Mouse (Mus musculus) spleen, postnatal 36 days (tissue): ENCODE results near the gene Gm27029.
"Not testable (repeated sequence)": the region's sequence is repeated elsewhere in the genome, so short reads cannot be mapped to it uniquely, and the experiment has no call there.

Experiments used
- DNase-seq, 2 experiments: peaks; one replicate each; pipeline ENCODE4 v3.0.0; 2022; ENCODE audit warnings: low spot score in 2 of 2, mixed read lengths in 1 of 2

The Gm27029 gene

DNA sequence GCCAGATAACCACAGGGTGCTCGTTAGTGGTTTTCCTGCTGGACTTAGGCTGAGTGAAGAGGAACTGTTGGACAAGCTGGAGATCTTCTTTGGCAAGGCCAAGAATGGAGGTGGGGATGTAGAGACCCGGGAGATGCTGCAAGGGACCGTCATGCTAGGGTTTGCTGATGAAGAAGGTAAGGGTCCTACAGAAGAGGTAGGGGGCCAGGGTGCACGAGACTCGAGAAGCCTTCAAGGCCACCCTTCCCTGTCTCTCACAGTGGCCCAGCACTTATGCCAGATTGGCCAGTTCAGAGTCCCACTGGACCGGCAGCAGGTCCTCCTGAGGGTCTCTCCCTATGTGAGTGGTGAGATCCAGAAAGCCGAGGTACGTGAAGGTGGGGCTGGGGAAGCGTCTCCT, 33.0 kb upstream of the Gm27029 start:
- DNase-seq: no peak

DNA sequence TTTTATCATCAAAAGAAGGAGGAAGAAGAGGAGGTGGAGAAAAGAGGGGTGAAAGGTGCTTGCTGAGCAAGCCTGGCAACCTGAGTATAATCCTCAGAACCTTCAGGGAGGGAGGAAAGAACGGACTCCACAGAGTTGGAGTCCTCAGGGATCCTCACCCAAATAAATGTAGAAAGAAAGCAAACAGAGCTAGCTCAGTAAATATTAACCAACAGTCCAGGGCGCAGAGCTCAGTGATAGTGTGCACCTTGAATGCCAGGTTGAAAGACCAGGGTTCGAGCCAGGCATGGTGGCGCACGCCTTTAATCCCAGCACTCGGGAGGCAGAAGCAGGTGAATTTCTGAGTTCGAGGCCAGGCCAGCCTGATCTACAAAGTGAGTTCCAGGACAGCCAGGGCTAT, 31.0 kb upstream of the Gm27029 start:
- no peak for DNase-seq

- DNase-seq: no peak
Measured at GRCm38 (mm10) chr11:101454702-101455101, 30.1 kb upstream of the Gm27029 start.

DNA sequence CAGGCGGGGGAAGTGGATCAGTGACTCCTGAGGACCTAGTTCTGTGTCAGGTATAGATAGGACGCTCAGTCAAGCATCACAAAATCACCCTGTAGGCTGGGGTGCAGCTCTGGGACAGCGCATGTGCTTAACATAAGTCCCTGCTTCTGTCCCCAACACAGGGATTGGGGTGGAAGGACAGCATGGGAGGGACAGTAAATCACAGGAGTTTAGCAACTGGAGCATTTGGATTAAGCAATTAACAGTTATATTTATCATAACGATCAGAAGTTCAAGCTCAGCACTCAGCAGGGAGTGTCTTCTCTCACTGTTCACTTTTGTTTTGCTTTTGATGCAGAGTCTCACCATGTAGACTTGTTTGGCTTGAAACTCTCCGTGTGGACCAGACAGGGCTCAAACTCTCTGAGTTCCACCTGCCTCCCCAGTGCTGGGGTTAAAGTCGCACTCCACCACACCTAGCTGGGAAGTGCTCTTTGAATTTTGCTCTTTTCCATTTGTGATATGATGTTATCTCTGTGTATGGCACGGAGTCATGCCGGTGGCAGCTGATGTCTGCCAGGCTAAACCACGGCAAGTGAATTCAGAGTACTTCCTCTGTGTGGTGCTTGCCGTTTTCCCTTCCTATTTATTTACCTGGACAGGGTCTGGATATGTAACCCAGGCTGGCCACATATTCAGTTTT, 27.6 kb upstream of the Gm27029 start:
- DNase-seq: no peak

DNA sequence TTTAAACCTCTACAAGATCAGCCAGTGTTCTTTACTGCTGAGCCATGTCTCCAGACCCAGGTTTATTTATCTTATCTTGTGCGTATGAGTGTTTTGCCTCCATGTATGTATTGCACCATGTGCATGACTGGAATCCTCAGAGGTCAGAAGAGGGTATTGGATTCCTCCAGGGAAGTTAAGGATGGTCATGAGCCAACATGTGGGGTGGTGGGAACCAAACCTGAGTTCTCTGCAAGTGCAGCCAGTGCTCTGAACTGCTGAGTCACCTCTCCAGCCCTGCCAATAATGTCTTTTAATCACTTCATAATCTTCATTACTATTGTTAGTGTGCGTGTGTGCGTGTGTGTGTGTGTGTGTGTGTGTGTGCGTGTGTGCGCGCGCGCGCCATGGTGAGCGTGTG, 26.9 kb upstream of the Gm27029 start:
- DNase-seq: no peak

DNA sequence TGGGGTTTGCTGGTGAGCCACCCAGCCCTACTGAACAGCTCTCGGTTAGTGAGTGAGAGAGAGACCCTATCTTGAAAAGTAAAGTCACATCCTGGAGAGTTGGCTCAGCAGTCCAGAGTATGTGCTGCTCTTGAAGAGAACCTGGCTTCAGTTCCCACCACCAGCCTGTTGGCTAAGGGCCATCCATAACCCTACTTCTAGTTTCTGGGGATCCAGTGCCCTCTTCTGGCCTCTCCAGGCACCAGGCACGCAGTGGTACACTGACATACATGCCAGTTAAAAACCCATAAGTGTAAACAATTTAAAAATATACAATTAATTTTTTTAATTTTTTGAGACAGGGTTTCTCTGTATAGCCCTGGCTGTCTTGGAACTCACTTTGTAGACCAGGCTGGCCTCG, 25.8 kb upstream of the Gm27029 start:
- peak in 1 of 2 experiments; percentile 37 for DNase-seq

- DNase-seq: not testable (repeated sequence)
Measured at GRCm38 (mm10) chr11:101449596-101449995, 25.0 kb upstream of the Gm27029 start.

GRCm38 (mm10) chr11:101448899-101449298, 24.3 kb upstream of the Gm27029 start:
- peak in 1 of 2 experiments; percentile 26 for DNase-seq

DNA sequence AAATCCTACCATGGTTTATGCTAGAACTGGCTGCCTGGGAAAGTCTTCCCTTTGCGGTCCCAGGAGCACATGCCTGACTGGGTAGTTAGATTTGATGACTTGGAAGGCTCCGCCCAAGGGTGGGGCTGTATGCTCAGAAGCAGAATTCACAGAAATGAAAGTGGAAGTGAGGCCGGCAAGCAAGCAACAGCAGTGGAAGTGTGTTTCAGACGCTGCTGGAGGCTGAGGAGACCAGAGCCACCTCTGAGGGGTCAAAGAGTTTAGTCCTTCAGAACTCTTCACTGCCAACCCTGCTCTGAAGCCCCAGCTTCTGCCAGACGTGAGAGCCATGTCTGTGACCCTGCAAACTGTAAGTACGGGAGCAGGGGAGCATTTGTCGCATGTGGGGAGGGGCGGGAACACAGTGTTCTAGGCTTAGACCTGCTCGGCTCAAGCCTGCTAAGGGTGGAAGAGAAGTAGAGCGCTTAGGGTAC, 23.7 kb upstream of the Gm27029 start, which contains the start of gene Ifi35:
Ifi35 (plus strand) TSS at position 134 of the 473 bp plus-strand sequence.
- peak; percentile 84 to 89 for DNase-seq

DNA sequence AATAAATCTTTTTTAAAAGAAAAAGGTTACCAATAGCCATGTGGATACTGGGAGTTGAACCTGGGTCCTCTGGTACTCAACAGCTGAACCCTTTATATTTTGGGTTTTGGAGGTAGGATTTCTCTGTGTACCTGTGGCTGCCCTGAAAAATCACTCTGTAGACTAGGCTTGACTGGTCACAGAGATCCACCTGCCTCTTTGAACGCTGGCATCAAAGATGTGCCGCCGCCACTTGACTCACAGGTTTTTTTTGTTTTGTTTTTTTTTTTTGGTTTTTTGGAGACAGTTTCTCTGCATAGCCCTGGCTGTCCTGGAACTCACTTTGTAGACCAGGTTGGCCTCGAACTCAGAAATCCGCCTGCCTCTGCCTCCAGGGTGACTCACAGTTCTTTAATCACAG, 23.2 kb upstream of the Gm27029 start:
- no peak for DNase-seq

GRCm38 (mm10) chr11:101446860-101447259, 22.3 kb upstream of the Gm27029 start:
- DNase-seq: not testable (repeated sequence)

DNA sequence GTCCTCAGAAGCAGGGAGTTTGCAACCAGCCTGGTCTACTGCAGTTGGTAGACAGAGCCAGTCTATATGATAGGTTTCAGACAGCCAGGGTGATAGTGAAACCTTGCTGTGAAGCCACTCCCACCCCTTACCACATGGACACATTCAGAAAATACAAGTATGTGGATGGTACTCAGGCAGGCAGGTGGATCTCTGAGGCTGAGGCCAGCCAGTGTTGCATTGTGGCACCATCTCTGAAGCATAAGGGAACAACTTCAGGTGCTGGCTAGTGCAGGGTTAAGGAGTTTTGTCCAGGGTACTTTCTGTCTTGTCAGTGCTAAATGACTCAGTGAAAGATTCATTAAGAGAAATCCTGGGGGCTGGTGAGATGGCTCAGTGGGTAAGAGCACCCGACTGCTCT, 21.7 kb upstream of the Gm27029 start:
- no peak for DNase-seq

DNA sequence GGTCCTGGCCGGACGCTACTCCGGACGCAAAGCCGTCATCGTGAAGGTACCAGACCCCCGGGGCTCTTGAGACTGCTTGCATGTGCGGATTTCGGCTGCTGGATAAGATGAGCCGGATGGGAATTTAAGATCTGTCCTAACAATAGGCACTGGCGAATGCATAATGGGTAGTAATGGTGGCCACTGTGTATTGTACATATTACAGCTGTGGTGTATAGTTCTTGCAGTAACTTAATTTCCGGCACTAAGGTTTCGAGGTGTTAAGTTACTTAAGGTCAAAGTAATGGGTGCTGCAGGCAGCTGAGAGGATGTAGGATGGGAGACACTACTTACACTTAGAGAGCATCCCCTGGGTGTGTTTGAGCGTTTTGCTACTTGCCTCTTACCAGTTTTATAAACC, 18.2 kb upstream of the Gm27029 start:
- no peak for DNase-seq

DNA sequence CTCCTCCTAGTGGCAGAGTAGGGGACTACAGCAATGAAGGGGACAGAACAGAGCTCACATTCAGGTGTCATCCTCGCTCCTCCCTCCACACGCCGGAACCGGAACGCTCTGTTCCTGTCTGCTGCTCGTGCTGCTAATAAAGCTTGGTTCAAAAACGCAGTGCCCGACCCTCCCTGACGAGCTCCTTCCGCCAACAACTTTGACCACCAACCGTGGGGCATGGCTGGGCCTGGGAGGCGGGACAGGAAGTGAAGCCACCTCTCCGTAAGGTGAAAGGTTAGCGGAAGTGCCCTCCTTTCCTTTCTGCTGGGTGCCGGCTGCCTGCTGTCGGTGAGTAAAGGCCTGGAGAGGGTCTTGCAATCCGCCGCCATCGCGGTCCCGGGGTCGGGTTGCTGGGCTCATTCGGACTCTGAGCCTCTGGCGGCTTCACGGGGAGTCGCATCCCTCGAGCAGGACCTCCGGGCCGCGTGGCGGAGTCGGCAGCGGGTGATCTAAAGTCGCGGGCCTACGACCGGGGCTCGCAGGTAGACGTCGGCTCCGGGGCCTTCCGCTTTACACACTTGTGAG, 17.6 kb upstream of the Gm27029 start, which contains the start of gene Rpl27:
Rpl27 (plus strand) TSS at position 172 of the 567 bp plus-strand sequence.
- DNase-seq: peak; percentile 98 to 99

DNA sequence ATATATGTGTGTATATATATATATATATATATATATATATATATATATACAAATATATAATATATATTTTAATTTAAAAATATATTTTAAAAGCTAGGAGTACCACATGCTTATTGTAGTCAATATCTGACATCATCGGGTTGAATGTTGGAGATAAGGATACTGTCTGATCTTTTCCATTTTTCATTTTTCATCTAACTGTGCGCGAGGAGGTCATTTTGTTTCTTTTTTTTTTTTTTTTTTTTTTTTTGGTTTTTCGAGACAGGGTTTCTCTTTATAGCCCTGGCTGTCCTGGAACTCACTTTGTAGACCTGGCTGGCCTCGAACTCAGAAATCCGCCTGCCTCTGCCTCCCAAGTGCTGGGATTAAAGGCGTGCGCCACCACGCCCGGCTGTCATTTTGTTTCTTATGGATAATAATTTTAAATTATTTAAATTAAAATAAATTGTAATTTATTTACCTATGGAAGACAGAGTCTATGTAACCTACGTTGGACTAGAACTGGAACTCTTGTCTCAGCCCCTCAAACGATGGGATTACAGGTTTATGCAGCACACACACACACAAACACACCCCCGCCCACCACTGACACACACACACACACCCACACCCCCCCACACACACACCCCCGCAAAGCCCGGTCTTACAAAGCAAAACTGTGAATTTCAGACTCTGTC, 17.0 kb upstream of the Gm27029 start:
- not testable (repeated sequence) for DNase-seq

DNA sequence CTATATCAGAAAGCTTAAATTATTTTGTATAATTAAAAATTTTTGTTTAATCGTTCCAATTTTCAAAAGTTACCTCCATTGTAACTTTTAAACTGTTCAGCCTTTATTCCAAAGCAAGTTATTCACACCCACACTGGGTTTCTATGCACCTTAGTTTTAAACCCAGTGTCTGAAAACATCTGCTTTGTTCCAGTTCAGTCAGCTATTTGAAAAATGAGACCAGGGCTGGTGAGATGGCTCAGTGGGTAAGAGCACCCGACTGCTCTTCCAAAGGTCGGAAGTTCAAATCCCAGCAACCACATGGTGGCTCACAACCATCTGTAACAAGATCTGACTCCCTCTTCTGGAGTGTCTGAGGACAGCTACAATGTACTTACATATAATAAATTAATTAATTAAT, 13.4 kb upstream of the Gm27029 start:
- DNase-seq: not testable (repeated sequence)

DNA sequence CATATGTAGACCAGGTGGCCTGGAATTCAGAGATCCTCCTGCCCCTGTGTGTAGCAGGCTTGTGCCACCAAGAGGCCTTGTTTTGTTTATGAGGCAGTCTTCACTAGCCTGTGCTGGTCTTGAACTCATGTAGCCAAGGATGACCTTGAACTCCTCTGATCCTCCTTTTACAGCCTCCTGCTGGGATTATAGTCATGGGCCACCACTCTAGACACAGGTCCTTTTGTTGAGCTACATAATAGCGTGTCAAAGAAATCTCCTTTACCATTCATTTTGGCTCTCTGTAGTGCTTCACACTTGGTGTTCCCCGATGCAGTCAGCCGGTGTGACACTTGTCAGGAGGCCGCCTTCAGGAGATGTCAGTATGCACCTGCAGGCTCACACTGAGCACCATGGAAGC, 12.3 kb upstream of the Gm27029 start:
- no peak for DNase-seq

- DNase-seq: no peak
Measured at GRCm38 (mm10) chr11:101435831-101436230, 11.2 kb upstream of the Gm27029 start.

- DNase-seq: no peak
Measured at GRCm38 (mm10) chr11:101433396-101433795, 8.8 kb upstream of the Gm27029 start.

DNA sequence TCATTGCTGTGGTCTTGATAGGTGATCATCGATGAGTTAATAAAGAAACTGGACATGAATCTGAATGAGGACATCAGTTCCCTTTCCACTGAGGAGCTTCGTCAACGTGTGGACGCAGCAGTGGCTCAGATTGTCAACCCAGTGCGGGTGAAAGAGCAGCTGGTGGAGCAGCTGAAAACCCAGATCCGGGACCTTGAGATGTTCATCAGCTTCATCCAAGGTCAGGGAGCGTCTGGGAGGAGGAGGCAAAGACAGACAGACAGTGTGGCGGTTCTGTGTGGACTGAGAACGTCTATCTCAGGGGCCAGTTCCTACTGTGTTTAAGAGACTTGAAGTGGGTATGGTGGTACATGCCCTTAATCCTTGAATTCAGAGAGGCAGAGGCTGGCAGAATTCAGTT, 6.7 kb upstream of the Gm27029 start:
- DNase-seq: no peak

GRCm38 (mm10) chr11:101426165-101426564, 1.6 kb upstream of the Gm27029 start:
- DNase-seq: no peak

- peak; percentile 98 for DNase-seq
Measured at GRCm38 (mm10) chr11:101424925-101425813, 573 bp upstream of the Gm27029 start, which contains the start of the genes Rundc1 and Ptges3l. Rundc1 (plus strand) TSS chr11:101425085. Ptges3l (minus strand) TSS chr11:101425333.
